Mouse (Mus musculus) midbrain, postnatal 0 days (tissue): Measurements from ENCODE around the gene Rbm47. TPM values are rescaled to one million over a fixed set of nuclear protein-coding genes. Genes with fewer than 3 reads are reported as not detected.

Source experiments
- ATAC-seq: fragments of 200-750 bp; cut with Nextera tagmentation; 2 replicates; pipeline ENCODE4 v1.8.0; 2017; ENCODE audit warnings: moderate number of reproducible peaks, mild to moderate bottlenecking, moderate TSS enrichment, moderate library complexity; ENCODE audit not compliant: low FRiP score
- DNase-seq: peaks from one replicate; pipeline ENCODE4 v3.0.0-alpha.2; 2015; ENCODE audit warnings: low spot score
- H3K27ac ChIP-seq: fragments of 300-500 bp; sonication (generic); 2 replicates; pipeline ENCODE4 v1.5.1; 2014; ENCODE audit warnings: low read depth, mild to moderate bottlenecking, low read length, mixed read lengths
- H3K27me3 ChIP-seq: fragments of 300-500 bp; sonication (generic); 2 replicates; pipeline ENCODE4 v1.6.1; 2014; ENCODE audit warnings: low read length, control low read depth, mixed read lengths; ENCODE audit not compliant: insufficient read depth
- H3K36me3 ChIP-seq: fragments of 300-500 bp; sonication (generic); 2 replicates; pipeline ENCODE4 v1.6.1; 2014; ENCODE audit warnings: low read length, control low read depth, mixed read lengths; ENCODE audit not compliant: insufficient read depth
- H3K4me1 ChIP-seq: fragments of 300-500 bp; sonication (generic); 2 replicates; pipeline ENCODE4 v1.6.1; 2014; ENCODE audit warnings: mild to moderate bottlenecking, control low read depth, antibody characterized with exemption, low read length, mixed read lengths; ENCODE audit not compliant: insufficient read depth
- H3K4me2 ChIP-seq: fragments of 300-500 bp; sonication (generic); 2 replicates; pipeline ENCODE4 v1.6.1; 2014; ENCODE audit warnings: low read depth, mild to moderate bottlenecking, low read length, mixed read lengths; ENCODE audit not compliant: poor library complexity, severe bottlenecking
- H3K4me3 ChIP-seq: fragments of 300-500 bp; sonication (generic); 2 replicates; pipeline ENCODE4 v1.5.1; 2014; ENCODE audit warnings: low read depth, mild to moderate bottlenecking, low read length, moderate library complexity
- H3K9ac ChIP-seq: fragments of 300-500 bp; sonication (generic); replicated peaks from 2 replicates; pipeline ENCODE4 v1.6.1; 2014; ENCODE audit warnings: mild to moderate bottlenecking, low read length, moderate library complexity, mixed read lengths; ENCODE audit not compliant: poor library complexity, severe bottlenecking
- H3K9me3 ChIP-seq: fragments of 300-500 bp; sonication (generic); 2 replicates; pipeline ENCODE4 v1.6.1; 2016; ENCODE audit warnings: low read length, control low read depth
- CTCF ChIP-seq: IDR thresholded peaks from 2 replicates; pipeline ENCODE4 v1.5.1; 2016; ENCODE audit warnings: antibody characterized with exemption, mild to moderate bottlenecking
- WGBS: fragments of 180-500 bp; shearing (Covaris S2); extraction: QIAGEN DNeasy Blood & Tissue Kit; methylation state at CpG from one replicate; pipeline ENCODE4 v1.1.7; 2014; 5-methylcytosine and 5-hydroxymethylcytosine counted together
- polyA plus RNA-seq: library from polyadenylated mRNA; unstranded; fragments of >200 nt; fragmentation: Nextera tagmentation; extraction: Ambion mirVana; gene quantifications from 2 replicates; pipeline ENCODE4 v1.2.1, GENCODE M21; 2015
- total RNA-seq: library from RNA; depleted of rRNA; stranded (reverse); fragments of >200 nt; gene quantifications from 2 replicates; pipeline ENCODE4 v1.2.3, GENCODE M21; 2014

The Rbm47 gene
- total and polyA plus RNA-seq, 2 experiments from 2014 or later = 1.4 to 2.5 TPM

DNA sequence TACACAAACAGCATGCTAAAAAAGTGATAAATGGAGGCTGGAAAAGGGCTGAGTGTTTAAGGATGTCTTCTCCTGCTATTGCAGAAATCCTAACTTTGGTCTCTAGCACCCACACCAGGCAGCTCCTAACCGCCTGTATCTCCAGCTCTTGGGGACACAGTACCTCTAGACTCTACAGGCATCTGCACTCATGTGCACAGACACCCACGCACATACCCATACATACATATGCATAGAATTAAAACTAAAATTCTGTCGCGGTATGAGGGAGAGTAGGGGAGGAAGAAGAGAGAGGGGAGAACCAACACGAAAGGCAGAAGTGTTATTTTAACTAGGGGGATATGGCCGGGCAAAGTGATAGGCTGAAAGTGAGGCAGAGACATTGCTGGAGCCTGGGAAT lies 33.7 kb downstream of the Rbm47 start:
- Histone ChIP-seq H3K4me2 (no peak overlapping the region), H3K9me3 (no peaks in the 10 kb centered on the region), H3K4me3 (no peak overlapping the region), H3K4me1 (no peaks in the 10 kb centered on the region), H3K27ac (no peak overlapping the region), H3K27me3 (no peaks in the 10 kb centered on the region), H3K9ac (no peak overlapping the region), H3K36me3 (no peaks in the 10 kb centered on the region)
- no peak for TF ChIP-seq CTCF
- ATAC-seq (no peak), DNase-seq (no peak)
- WGBS = 67% methylated on average over 6 of the region's 6 CpGs

DNA sequence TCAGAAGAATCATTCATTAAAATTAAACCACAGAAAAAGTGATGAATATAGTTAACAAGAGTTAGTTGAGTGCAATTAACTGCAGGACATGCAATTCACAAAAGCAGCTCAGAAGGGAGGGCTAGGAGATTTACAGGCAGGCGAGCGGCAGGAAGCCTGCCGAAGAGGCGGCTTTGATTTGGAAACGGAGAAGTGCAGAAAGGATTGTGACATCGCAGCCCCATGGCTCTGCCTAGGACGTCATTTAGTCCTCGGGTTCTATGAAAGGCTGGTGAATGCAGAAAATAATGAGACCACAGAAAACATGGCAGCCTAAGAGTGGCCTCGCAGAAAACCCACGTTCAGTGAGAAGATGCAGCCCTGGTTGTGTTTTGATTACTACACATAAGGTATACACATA lies 34.3 kb downstream of the Rbm47 start:
- TF ChIP-seq CTCF = no peak
- H3K9me3 ChIP-seq = no peaks in the 10 kb centered on the region
- H3K4me1 ChIP-seq = no peaks in the 10 kb centered on the region
- H3K4me2 ChIP-seq = no peak overlapping the region
- DNase-seq (no peak), ATAC-seq (no peak)
- 13% methylated on average over 10 of the region's 10 CpGs for WGBS
- no peak overlapping the region for H3K27ac ChIP-seq
- no peaks in the 10 kb centered on the region for H3K36me3 ChIP-seq
- no peaks in the 10 kb centered on the region for H3K27me3 ChIP-seq
- no peak overlapping the region for H3K9ac ChIP-seq
- H3K4me3 ChIP-seq = no peak overlapping the region

- H3K4me3 ChIP-seq = no peak overlapping the region
- H3K27ac ChIP-seq = no peak overlapping the region
- no peaks in the 10 kb centered on the region for H3K36me3 ChIP-seq
- TF ChIP-seq CTCF = no peak
- H3K4me2 ChIP-seq = no peak overlapping the region
- no peak overlapping the region for H3K9ac ChIP-seq
- no peaks in the 10 kb centered on the region for H3K9me3 ChIP-seq
- 52% methylated on average over 4 of the region's 4 CpGs for WGBS
- ATAC-seq (no peak), DNase-seq (no peak)
- H3K4me1 ChIP-seq = no peaks in the 10 kb centered on the region
- H3K27me3 ChIP-seq = no peaks in the 10 kb centered on the region
Observed at GRCm38 (mm10) chr5:66137250-66137649, 35.7 kb downstream of the Rbm47 start.

DNA sequence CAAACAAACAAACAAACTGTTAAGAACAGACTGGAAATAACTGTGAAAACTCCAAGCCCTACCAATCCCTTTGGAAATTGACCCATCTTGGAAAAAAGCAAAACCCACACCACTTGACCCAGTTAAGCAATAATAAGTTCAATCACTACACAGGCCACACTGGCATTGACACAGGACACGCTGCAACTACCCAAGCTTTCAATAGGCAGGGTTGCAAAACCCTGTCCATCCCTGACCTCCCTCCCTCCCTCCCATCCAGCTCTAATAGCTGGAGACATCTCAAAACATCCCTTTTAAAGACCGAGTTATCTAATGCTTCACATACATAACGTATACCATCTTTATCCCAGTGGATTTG lies 37.1 kb downstream of the Rbm47 start:
- Histone ChIP-seq H3K4me2 (no peak overlapping the region), H3K36me3 (no peaks in the 10 kb centered on the region), H3K4me1 (no peaks in the 10 kb centered on the region), H3K4me3 (no peak overlapping the region), H3K27me3 (no peaks in the 10 kb centered on the region), H3K9ac (no peak overlapping the region), H3K27ac (no peak overlapping the region), H3K9me3 (no peaks in the 10 kb centered on the region)
- DNase-seq (no peak), ATAC-seq (no peak)
- 61% methylated on average over 3 of the region's 3 CpGs for WGBS
- no peak for TF ChIP-seq CTCF

DNA sequence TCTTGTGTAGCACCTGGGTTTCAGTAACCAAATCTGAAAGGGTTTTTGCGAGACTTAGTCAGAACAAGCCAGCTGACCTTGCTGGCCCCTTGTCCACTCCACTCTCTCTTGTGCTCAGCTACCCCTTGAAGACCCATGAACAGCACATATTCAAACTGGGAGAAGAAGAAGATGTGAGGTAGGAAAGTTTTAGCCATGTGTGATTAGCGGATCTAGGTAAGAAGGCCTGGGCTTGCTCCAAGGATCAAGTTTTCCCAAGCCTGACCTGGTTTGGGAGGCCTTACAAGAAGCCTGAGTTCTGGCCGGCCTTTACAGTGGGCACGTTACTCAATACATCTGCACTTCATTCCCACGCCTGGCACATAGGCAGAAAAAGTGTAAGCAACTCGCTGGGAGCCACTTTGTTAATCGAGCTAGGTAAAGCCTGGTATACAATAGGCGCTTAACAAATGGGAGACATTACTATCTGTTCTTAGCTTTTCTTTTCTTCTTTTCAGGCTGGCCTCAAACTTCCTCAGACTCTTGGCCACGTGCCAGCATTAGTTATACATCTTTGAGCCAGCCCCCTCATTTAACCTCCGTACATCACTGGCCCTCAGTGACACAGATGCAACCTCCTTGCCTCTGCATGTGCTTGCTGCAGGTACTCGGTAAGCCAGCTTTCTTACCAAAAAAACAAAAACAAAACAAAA lies 37.6 kb downstream of the Rbm47 start:
- no peak overlapping the region for H3K4me3 ChIP-seq
- ATAC-seq (no peak), DNase-seq (no peak)
- no peaks in the 10 kb centered on the region for H3K27me3 ChIP-seq
- H3K9ac ChIP-seq = no peak overlapping the region
- no peaks in the 10 kb centered on the region for H3K36me3 ChIP-seq
- TF ChIP-seq CTCF = no peak
- H3K27ac ChIP-seq = no peak overlapping the region
- H3K9me3 ChIP-seq = no peaks in the 10 kb centered on the region
- H3K4me2 ChIP-seq = no peak overlapping the region
- no peaks in the 10 kb centered on the region for H3K4me1 ChIP-seq
- 67% methylated on average over 11 of the region's 11 CpGs for WGBS

DNA sequence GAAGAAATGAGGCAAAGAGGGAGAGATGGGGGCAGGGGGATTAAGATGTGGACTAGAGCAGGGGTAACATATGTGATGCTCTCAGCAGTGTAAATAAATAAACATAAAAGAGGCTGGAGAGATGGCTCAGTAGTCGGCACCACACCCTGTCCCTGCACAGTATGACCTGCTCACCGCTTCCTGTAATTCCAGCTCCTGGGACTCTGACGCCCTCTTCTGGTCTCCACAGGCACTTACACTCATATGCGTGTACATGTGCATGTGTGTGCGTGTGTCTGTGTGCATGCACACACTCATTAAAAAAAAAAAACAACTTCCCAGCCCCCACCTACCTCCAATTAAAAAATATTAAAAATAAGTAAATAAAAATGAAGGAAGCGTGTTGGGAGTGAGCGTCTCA lies 38.3 kb downstream of the Rbm47 start:
- ATAC-seq = no peak
- 95% methylated on average over 7 of the region's 7 CpGs for WGBS

More for the DNA sequence above, 38.3 kb downstream of the Rbm47 start:
- H3K27me3 ChIP-seq = no peaks in the 10 kb centered on the region
- no peak for DNase-seq
- no peaks in the 10 kb centered on the region for H3K9me3 ChIP-seq
- H3K4me1 ChIP-seq = no peaks in the 10 kb centered on the region
- no peak overlapping the region for H3K4me3 ChIP-seq
- H3K4me2 ChIP-seq = no peak overlapping the region
- H3K27ac ChIP-seq = no peak overlapping the region
- TF ChIP-seq CTCF = no peak
- H3K36me3 ChIP-seq = no peaks in the 10 kb centered on the region
- H3K9ac ChIP-seq = no peak overlapping the region
